Comparison of ENCODE assay signal across 8 mouse cellular contexts in genomic region chrX:59134928-59135361, GRCm38 (mm10).
DNase-seq lines count a peak whose midpoint lies in the region.

No protein-coding gene starts in this region.

- no peaks in the 10 kb centered on the region for H3K9me3 ChIP-seq in forebrain, embryonic 10.5 days

- 18% methylated on average over 8 of the region's 8 CpGs for WGBS in forebrain, embryonic 10.5 days

- peak overlapping the region; percentile 86 for H3K27ac ChIP-seq in forebrain, embryonic 10.5 days

- intact Hi-C loops in heart, postnatal 36 days (cut with DNase I), result loop anchor here (5.0 to 10.0 kb wide), 2 partner anchors 323 to 510 kb away; no protein-coding TSS in a partner anchor

- no peaks in the 10 kb centered on the region for H3K36me3 ChIP-seq in forebrain, embryonic 10.5 days (replicated peaks)

- peaks cover 8% of the 10 kb centered on the region; the same call in 1 of the 2 replicates for H3K4me1 ChIP-seq in forebrain, embryonic 10.5 days

- peak; percentile 69 for DNase-seq in CD4-positive, CD25-positive, alpha-beta regulatory T cell, adult 2 months (ENCODE audit: low read depth, low spot score)
- DNase-seq in adrenal gland, postnatal 36 days, result peak; percentile 12 to 20
- peak; percentile 62 for DNase-seq in forebrain, embryonic 10.5 days (ENCODE audit: extremely low spot score, low spot score)
- peak; percentile 3 to 8 for DNase-seq in heart, postnatal 36 days
- DNase-seq in layer of hippocampus, adult 9-11 months, result peak; percentile 56
- DNase-seq in lung, postnatal 4 days, result peak; percentile 13 to 20
- DNase-seq in right cerebral cortex, postnatal 10 days (ENCODE audit: low spot score in 2 of 2), result peak; percentile 67 to 73
- no peak for DNase-seq in urinary bladder, postnatal 36 days (ENCODE audit: low spot score in 2 of 2)

- peaks cover 19% of the 10 kb centered on the region for H3K27me3 ChIP-seq in forebrain, embryonic 10.5 days (ENCODE audit: poor library complexity, severe bottlenecking)

- peak overlapping the region; percentile 66 for H3K4me3 ChIP-seq in forebrain, embryonic 10.5 days

Comparison
In these comparisons a context has a peak if more than half of its experiments do, and no peak if none do; other contexts are left out.
1. DNase-seq: peak in CD4-positive, CD25-positive, alpha-beta regulatory T cell, adult 2 months (single experiment), adrenal gland, postnatal 36 days (2 of 2), forebrain, embryonic 10.5 days (single experiment), heart, postnatal 36 days (2 of 2), layer of hippocampus, adult 9-11 months (single experiment), lung, postnatal 4 days (2 of 2) and right cerebral cortex, postnatal 10 days (2 of 2); none in urinary bladder, postnatal 36 days (0 of 2).